Mouse (Mus musculus) liver (tissue): ENCODE data around the gene Sugp2.
A peak's percentile ranks its signal among the peaks of the same experiment; 100 is the strongest.
"Not testable (repeated sequence)": the region's sequence is repeated elsewhere in the genome, so short reads cannot be mapped to it uniquely, and the experiment has no call there.

Source experiments
- DNase-seq: peaks from one replicate; pipeline ENCODE4 v3.0.0-alpha.2; 2020; ENCODE audit warnings: mixed read lengths

The Sugp2 gene

GRCm38 (mm10) chr8:70234080-70234780 lies at the start of gene Sugp2, which contains the start of gene Armc6:
Gene Sugp2 (plus strand): TSS chr8:70234226.
Gene Armc6 (minus strand): TSS chr8:70234466.
- DNase-seq = peak; percentile 97

GRCm38 (mm10) chr8:70188707-70189106 lies 45.3 kb upstream of the Sugp2 start:
- DNase-seq = no peak

GRCm38 (mm10) chr8:70193238-70193637 lies 40.8 kb upstream of the Sugp2 start:
- no peak for DNase-seq

- DNase-seq = no peak
Observed at GRCm38 (mm10) chr8:70194191-70194590, 39.8 kb upstream of the Sugp2 start.

GRCm38 (mm10) chr8:70195762-70196161 lies 38.3 kb upstream of the Sugp2 start:
- DNase-seq = no peak

- DNase-seq = no peak
Observed at GRCm38 (mm10) chr8:70197603-70198002, 36.4 kb upstream of the Sugp2 start.

- no peak for DNase-seq
Observed at GRCm38 (mm10) chr8:70200098-70200681, 33.8 kb upstream of the Sugp2 start.

- peak; percentile 70 for DNase-seq
Observed at GRCm38 (mm10) chr8:70201417-70201816, 32.6 kb upstream of the Sugp2 start.

GRCm38 (mm10) chr8:70203072-70203471 lies 31.0 kb upstream of the Sugp2 start:
- DNase-seq = no peak

GRCm38 (mm10) chr8:70204757-70205156 lies 29.3 kb upstream of the Sugp2 start:
- no peak for DNase-seq

- no peak for DNase-seq
Observed at GRCm38 (mm10) chr8:70208130-70208529, 25.9 kb upstream of the Sugp2 start.

GRCm38 (mm10) chr8:70210538-70210937 lies 23.5 kb upstream of the Sugp2 start:
- no peak for DNase-seq

GRCm38 (mm10) chr8:70211275-70211674 lies 22.8 kb upstream of the Sugp2 start:
- no peak for DNase-seq

- DNase-seq = peak; percentile 61
Observed at GRCm38 (mm10) chr8:70211726-70212111, 22.3 kb upstream of the Sugp2 start.

GRCm38 (mm10) chr8:70212112-70213055 lies 21.6 kb upstream of the Sugp2 start, which contains the start of gene Slc25a42:
Gene Slc25a42 (minus strand): TSS chr8:70212305.
- DNase-seq = peak; percentile 99

GRCm38 (mm10) chr8:70214411-70214810 lies 19.6 kb upstream of the Sugp2 start:
- no peak for DNase-seq

GRCm38 (mm10) chr8:70215092-70215491 lies 18.9 kb upstream of the Sugp2 start:
- no peak for DNase-seq

GRCm38 (mm10) chr8:70216161-70216560 lies 17.9 kb upstream of the Sugp2 start:
- DNase-seq = not testable (repeated sequence)

GRCm38 (mm10) chr8:70216566-70216965 lies 17.5 kb upstream of the Sugp2 start:
- no peak for DNase-seq

GRCm38 (mm10) chr8:70217441-70217840 lies 16.6 kb upstream of the Sugp2 start:
- no peak for DNase-seq

- DNase-seq = no peak
Observed at GRCm38 (mm10) chr8:70219107-70219684, 14.8 kb upstream of the Sugp2 start.

- no peak for DNase-seq
Observed at GRCm38 (mm10) chr8:70220236-70220840, 13.7 kb upstream of the Sugp2 start.

- DNase-seq = no peak
Observed at GRCm38 (mm10) chr8:70220911-70221310, 13.1 kb upstream of the Sugp2 start.
